Mouse (Mus musculus): ENCODE data around the gene Pcgf2. TPM values are rescaled to one million over a fixed set of nuclear protein-coding genes. Genes with fewer than 3 reads are reported as not detected.

Gene Pcgf2
- total and polyA plus RNA-seq, 3 experiments, result 5.4 to 18.5 TPM; not detected in 1

DNA sequence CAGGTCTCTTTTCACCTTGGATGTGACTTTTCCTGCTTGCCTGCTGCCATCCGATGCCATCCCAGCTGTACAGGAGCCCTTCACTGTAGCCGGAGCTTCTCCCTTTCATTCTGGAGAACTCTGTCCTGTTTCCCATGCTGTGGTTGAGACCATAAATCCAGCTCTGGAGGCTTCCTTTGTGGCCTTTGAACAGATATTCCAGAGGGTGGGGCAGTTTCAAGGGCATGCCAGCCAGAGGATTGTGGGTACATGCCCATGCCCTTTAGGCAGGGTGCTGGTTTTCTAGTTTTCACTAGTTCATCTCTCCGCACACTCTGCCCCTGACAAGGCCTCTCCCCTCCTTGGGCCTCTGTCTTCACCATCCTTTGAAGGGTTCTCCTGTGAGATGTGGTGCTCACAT, 13.2 kb downstream of the Pcgf2 start:
- no peak overlapping the region for H3K4me3 ChIP-seq (ENCODE audit: low read depth, low read length)
- H3K9me3 ChIP-seq (replicated peaks), result no peaks in the 10 kb centered on the region
- H3K27me3 ChIP-seq (ENCODE audit: insufficient read depth, low read length), result peaks cover 34% of the 10 kb centered on the region
- peaks cover 26% of the 10 kb centered on the region for H3K4me1 ChIP-seq (ENCODE audit: insufficient read depth, low read depth, low read length)
- no peak for ATAC-seq (ENCODE audit: extremely low read depth, insufficient number of reproducible peaks, low FRiP score, poor library complexity, severe bottlenecking)
- TF ChIP-seq TAL1 (conservative IDR thresholded peaks at IDR 0.05; ENCODE audit: low read depth, low read length), result no peak
- no peak for TF ChIP-seq POLR2AphosphoS5 (IDR thresholded peaks at IDR 0.05; ENCODE audit: insufficient replicate concordance, low read depth, low read length)
- no peak for TF ChIP-seq GATA1 (IDR thresholded peaks at IDR 0.05; ENCODE audit: borderline replicate concordance, low read length)
- no peak for TF ChIP-seq CTCF (IDR thresholded peaks at IDR 0.05; ENCODE audit: low read depth, low read length)
- TF ChIP-seq GATA2 (IDR thresholded peaks at IDR 0.05; ENCODE audit: borderline replicate concordance, low read depth, low read length), result no peak
- DNase-seq (ENCODE audit: low spot score), result no peak
- H3K36me3 ChIP-seq (replicated peaks), result peaks cover 14% of the 10 kb centered on the region

DNA sequence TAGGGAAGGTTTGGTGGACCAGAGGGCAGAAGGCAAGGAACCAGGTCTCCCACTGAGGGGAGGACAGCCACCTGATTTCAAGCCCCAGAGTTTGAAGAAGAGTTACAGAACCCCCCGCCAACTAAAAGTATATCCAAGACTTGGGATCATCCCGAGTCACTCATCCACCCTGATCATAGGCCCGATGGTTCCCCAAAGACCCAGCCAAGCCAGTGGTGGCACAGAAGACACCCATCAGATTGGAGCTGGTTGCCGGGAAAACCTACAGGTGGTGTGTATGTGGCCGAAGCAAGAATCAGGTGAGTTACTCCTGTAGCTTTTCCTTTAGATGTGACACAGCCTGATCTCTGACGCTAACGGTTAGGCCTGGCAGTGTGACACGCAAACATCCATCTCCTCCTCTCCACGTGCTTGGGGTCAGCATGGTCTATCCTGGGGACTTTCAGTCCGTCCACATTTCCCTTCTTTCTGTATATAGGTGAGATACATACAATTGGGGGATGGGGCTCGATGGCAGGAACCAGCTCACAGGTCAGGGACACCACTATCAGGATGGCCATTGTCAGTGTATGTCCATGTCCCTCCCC, 13.9 kb downstream of the Pcgf2 start:
- DNase-seq (ENCODE audit: low spot score) (no peak), ATAC-seq (ENCODE audit: extremely low read depth, insufficient number of reproducible peaks, low FRiP score, poor library complexity, severe bottlenecking) (no peak)
- H3K4me1 ChIP-seq (ENCODE audit: insufficient read depth, low read depth, low read length), result peaks cover 28% of the 10 kb centered on the region
- TF ChIP-seq CTCF (IDR thresholded peaks at IDR 0.05; ENCODE audit: low read depth, low read length) (no peak), GATA1 (IDR thresholded peaks at IDR 0.05; ENCODE audit: borderline replicate concordance, low read length) (no peak), TAL1 (conservative IDR thresholded peaks at IDR 0.05; ENCODE audit: low read depth, low read length) (no peak), GATA2 (IDR thresholded peaks at IDR 0.05; ENCODE audit: borderline replicate concordance, low read depth, low read length) (no peak)
- no peaks in the 10 kb centered on the region for H3K9me3 ChIP-seq (replicated peaks)
- H3K27me3 ChIP-seq (ENCODE audit: insufficient read depth, low read length), result peaks cover 30% of the 10 kb centered on the region
- peaks cover 18% of the 10 kb centered on the region for H3K36me3 ChIP-seq (replicated peaks)
- H3K4me3 ChIP-seq (ENCODE audit: low read depth, low read length), result peak overlapping the region; percentile 39; the same call in 1 of the 2 replicates

DNA sequence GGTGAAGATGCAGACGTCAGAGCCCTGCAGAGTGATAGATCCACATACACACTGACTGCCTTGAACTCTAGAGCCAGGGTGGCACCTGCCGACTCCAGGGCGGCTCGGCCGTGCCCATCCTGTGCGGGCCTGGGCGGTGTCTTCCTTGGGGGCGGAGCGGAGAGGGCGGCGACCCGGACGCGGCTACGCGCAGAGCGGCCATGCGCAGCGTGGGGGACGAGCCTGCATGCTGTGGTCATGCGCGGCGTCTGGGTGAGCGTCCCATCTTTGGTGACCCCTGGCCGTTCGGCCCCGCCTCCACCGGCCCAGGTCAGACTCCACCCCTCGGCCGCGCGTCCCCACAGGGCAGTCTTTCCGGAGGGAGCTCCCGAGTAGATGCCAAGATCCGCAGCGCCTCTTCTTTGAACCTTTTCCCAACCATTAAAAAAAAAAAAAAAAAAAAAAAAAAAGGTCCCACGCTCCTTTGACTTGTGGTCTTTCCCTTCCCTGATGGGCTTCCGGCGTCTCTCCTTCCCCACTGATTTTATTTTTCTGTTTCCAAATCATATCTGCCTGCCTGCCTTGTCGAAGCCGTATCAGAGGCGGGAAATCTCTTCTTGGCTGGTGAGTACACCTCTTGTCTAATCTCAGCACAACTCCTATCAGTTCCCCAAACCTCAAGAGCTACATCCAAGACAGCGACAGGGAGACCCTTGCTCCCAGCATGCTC, 14.5 kb downstream of the Pcgf2 start, which contains the start of gene Cisd3:
Gene Cisd3 (plus strand): TSS at position 214 of the 709 bp plus-strand sequence.
- Histone ChIP-seq H3K9me3 (replicated peaks) (no peaks in the 10 kb centered on the region), H3K27me3 (ENCODE audit: insufficient read depth, low read length) (peaks cover 27% of the 10 kb centered on the region), H3K4me3 (ENCODE audit: low read depth, low read length) (peak within 1 kb of the TSS; percentile 71), H3K4me1 (ENCODE audit: insufficient read depth, low read depth, low read length) (peaks cover 28% of the 10 kb centered on the region), H3K36me3 (replicated peaks) (peaks cover 19% of the 10 kb centered on the region)
- DNase-seq (ENCODE audit: low spot score) (peak; percentile 54), ATAC-seq (ENCODE audit: extremely low read depth, insufficient number of reproducible peaks, low FRiP score, poor library complexity, severe bottlenecking) (peak; percentile 60; the same call in 1 of the 2 replicates)
- TF ChIP-seq TAL1 (conservative IDR thresholded peaks at IDR 0.05; ENCODE audit: low read depth, low read length) (no peak), GATA2 (IDR thresholded peaks at IDR 0.05; ENCODE audit: borderline replicate concordance, low read depth, low read length) (no peak), GATA1 (IDR thresholded peaks at IDR 0.05; ENCODE audit: borderline replicate concordance, low read length) (no peak), CTCF (IDR thresholded peaks at IDR 0.05; ENCODE audit: low read depth, low read length) (no peak), POLR2AphosphoS5 (IDR thresholded peaks at IDR 0.05; ENCODE audit: insufficient replicate concordance, low read depth, low read length) (no peak)

DNA sequence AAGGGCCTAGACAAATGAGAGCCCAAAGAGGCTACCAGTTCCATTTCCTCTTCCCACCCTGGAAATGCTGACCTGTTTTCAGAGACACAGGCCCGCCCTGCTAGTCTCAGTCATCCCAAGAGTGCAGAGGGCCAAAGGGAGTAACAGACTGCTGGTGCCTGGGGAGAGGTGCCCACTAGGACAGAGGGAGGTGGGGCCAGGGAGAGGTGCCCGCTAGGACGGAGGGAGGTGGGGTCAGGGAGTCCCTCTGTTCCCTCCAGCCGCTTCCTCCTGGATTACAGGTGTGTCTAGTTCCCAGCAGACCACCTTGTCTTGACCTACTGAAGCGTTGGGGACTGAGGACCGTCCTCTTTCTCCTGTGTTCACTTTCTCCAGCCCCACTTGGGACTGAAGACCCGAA, 15.5 kb downstream of the Pcgf2 start:
- Histone ChIP-seq H3K36me3 (replicated peaks) (peaks cover 27% of the 10 kb centered on the region), H3K9me3 (replicated peaks) (no peaks in the 10 kb centered on the region), H3K4me1 (ENCODE audit: insufficient read depth, low read depth, low read length) (peaks cover 28% of the 10 kb centered on the region), H3K4me3 (ENCODE audit: low read depth, low read length) (no peak overlapping the region), H3K27me3 (ENCODE audit: insufficient read depth, low read length) (peaks cover 28% of the 10 kb centered on the region)
- no peak for ATAC-seq (ENCODE audit: extremely low read depth, insufficient number of reproducible peaks, low FRiP score, poor library complexity, severe bottlenecking)
- DNase-seq (ENCODE audit: low spot score), result no peak
- no peak for TF ChIP-seq GATA1 (IDR thresholded peaks at IDR 0.05; ENCODE audit: borderline replicate concordance, low read length)
- no peak for TF ChIP-seq POLR2AphosphoS5 (IDR thresholded peaks at IDR 0.05; ENCODE audit: insufficient replicate concordance, low read depth, low read length)
- TF ChIP-seq TAL1 (conservative IDR thresholded peaks at IDR 0.05; ENCODE audit: low read depth, low read length), result no peak
- no peak for TF ChIP-seq GATA2 (IDR thresholded peaks at IDR 0.05; ENCODE audit: borderline replicate concordance, low read depth, low read length)
- no peak for TF ChIP-seq CTCF (IDR thresholded peaks at IDR 0.05; ENCODE audit: low read depth, low read length)

DNA sequence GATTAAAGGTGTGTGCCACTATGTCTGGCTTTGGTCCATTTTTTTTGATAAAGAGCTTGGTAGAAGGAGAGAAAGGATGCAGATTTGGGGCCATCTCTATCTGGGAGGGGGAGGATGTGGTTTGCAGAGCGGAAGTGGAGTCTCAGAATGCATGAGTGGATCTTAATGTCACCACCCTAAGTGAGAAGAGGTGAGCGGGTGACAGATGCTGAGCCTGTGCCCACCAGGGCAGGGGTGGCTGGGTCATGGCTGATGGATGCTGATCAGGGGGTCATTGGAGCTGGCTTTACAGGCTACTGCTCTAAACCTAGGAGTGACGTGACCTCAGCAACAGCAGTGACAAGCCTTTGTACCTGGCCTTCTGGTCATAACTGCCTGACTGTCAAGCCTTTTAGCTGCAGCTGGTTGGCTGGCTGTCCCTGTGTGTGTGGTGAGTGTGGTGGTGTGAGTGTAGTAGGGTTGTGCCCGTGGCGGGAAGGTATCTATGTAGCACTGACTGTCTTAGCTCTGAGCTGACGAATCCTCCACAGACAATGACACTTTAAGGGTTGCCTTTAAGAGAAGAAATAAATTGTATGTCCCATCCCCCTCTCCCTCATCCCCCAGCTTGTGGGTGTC, 16.1 kb downstream of the Pcgf2 start:
- Histone ChIP-seq H3K36me3 (replicated peaks) (peaks cover 32% of the 10 kb centered on the region), H3K27me3 (ENCODE audit: insufficient read depth, low read length) (peaks cover 28% of the 10 kb centered on the region), H3K4me3 (ENCODE audit: low read depth, low read length) (no peak overlapping the region), H3K4me1 (ENCODE audit: insufficient read depth, low read depth, low read length) (peaks cover 28% of the 10 kb centered on the region), H3K9me3 (replicated peaks) (no peaks in the 10 kb centered on the region)
- no peak for DNase-seq (ENCODE audit: low spot score)
- TF ChIP-seq POLR2AphosphoS5 (IDR thresholded peaks at IDR 0.05; ENCODE audit: insufficient replicate concordance, low read depth, low read length) (no peak), GATA2 (IDR thresholded peaks at IDR 0.05; ENCODE audit: borderline replicate concordance, low read depth, low read length) (no peak)
- ATAC-seq (ENCODE audit: extremely low read depth, insufficient number of reproducible peaks, low FRiP score, poor library complexity, severe bottlenecking), result no peak

DNA sequence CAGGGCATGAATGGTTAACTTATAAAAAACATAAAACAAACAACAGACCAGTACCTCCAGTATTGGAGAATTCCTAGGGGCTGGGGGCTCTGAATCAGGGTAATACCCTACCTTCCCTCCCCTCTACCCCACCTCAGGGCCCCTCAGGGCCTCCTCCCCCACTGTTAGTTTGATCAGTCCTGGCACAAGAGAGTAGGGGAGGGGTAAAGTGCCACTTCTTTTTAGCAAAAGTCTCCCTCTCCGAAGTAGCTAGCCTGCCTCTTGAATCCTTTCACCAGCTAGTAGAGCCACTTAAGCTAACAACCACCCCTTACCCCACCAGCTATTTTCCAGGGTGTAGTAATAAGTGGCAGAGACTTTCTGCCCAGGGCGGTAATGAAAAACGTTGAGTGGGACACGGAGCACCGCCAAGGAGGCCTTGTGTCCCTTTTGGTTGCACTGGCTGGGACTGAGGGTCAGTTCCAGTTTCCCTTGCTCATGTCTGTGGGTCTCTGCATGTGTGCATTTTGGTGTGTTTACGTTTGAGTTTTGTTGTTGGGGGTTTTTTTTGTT, 17.7 kb downstream of the Pcgf2 start:
- H3K36me3 ChIP-seq (replicated peaks), result peaks cover 45% of the 10 kb centered on the region
- ATAC-seq (ENCODE audit: extremely low read depth, insufficient number of reproducible peaks, low FRiP score, poor library complexity, severe bottlenecking), result no peak
- no peaks in the 10 kb centered on the region for H3K9me3 ChIP-seq (replicated peaks)

More for the DNA sequence above, 17.7 kb downstream of the Pcgf2 start:
- Histone ChIP-seq H3K4me1 (ENCODE audit: insufficient read depth, low read depth, low read length) (peaks cover 28% of the 10 kb centered on the region), H3K4me3 (ENCODE audit: low read depth, low read length) (no peak overlapping the region), H3K27me3 (ENCODE audit: insufficient read depth, low read length) (peaks cover 31% of the 10 kb centered on the region)
- TF ChIP-seq CTCF (IDR thresholded peaks at IDR 0.05; ENCODE audit: low read depth, low read length) (no peak), POLR2AphosphoS5 (IDR thresholded peaks at IDR 0.05; ENCODE audit: insufficient replicate concordance, low read depth, low read length) (no peak), GATA1 (IDR thresholded peaks at IDR 0.05; ENCODE audit: borderline replicate concordance, low read length) (no peak), TAL1 (conservative IDR thresholded peaks at IDR 0.05; ENCODE audit: low read depth, low read length) (no peak), GATA2 (IDR thresholded peaks at IDR 0.05; ENCODE audit: borderline replicate concordance, low read depth, low read length) (no peak)
- no peak for DNase-seq (ENCODE audit: low spot score)
